Mouse (Mus musculus): ENCODE data around the gene Adamtsl4.
"Not testable (repeated sequence)": the region's sequence is repeated elsewhere in the genome, so short reads cannot be mapped to it uniquely, and the experiment has no call there.

Adamtsl4 gene

GRCm38 (mm10) chr3:95700233-95700681, 12.5 kb upstream of the Adamtsl4 start:
- peak; percentile 49 for DNase-seq (ENCODE audit: low spot score)

- DNase-seq (ENCODE audit: low spot score): no peak
Observed at GRCm38 (mm10) chr3:95698286-95698685, 10.6 kb upstream of the Adamtsl4 start.

GRCm38 (mm10) chr3:95696360-95696759, 8.6 kb upstream of the Adamtsl4 start:
- DNase-seq (ENCODE audit: low spot score): no peak

- DNase-seq (ENCODE audit: low spot score): no peak
Observed at GRCm38 (mm10) chr3:95695796-95696195, 8.1 kb upstream of the Adamtsl4 start.

GRCm38 (mm10) chr3:95694808-95695703, 7.3 kb upstream of the Adamtsl4 start:
- no peak for DNase-seq (ENCODE audit: low spot score)

- DNase-seq (ENCODE audit: low spot score): no peak
Observed at GRCm38 (mm10) chr3:95693821-95694807, 6.4 kb upstream of the Adamtsl4 start.

- no peak for DNase-seq (ENCODE audit: low spot score)
Observed at GRCm38 (mm10) chr3:95692677-95693076, 5.0 kb upstream of the Adamtsl4 start.

GRCm38 (mm10) chr3:95690552-95690951, 2.8 kb upstream of the Adamtsl4 start:
- DNase-seq (ENCODE audit: low spot score): not testable (repeated sequence)

GRCm38 (mm10) chr3:95689940-95690339, 2.2 kb upstream of the Adamtsl4 start:
- no peak for DNase-seq (ENCODE audit: low spot score)

- no peak for DNase-seq (ENCODE audit: low spot score)
Observed at GRCm38 (mm10) chr3:95689171-95689915, 1.6 kb upstream of the Adamtsl4 start.

- DNase-seq (ENCODE audit: low spot score): no peak
Observed at GRCm38 (mm10) chr3:95687168-95687523, 571 bp downstream of the Adamtsl4 start.

GRCm38 (mm10) chr3:95686492-95687167, 1.1 kb downstream of the Adamtsl4 start:
- no peak for DNase-seq (ENCODE audit: low spot score)

GRCm38 (mm10) chr3:95685701-95686100, 2.0 kb downstream of the Adamtsl4 start:
- DNase-seq (ENCODE audit: low spot score): no peak

GRCm38 (mm10) chr3:95685301-95685700, 2.4 kb downstream of the Adamtsl4 start:
- no peak for DNase-seq (ENCODE audit: low spot score)

GRCm38 (mm10) chr3:95684846-95685245, 2.9 kb downstream of the Adamtsl4 start:
- DNase-seq (ENCODE audit: low spot score): no peak

- DNase-seq (ENCODE audit: low spot score): no peak
Observed at GRCm38 (mm10) chr3:95682878-95683277, 4.8 kb downstream of the Adamtsl4 start.

- DNase-seq (ENCODE audit: low spot score): no peak
Observed at GRCm38 (mm10) chr3:95681365-95681764, 6.4 kb downstream of the Adamtsl4 start.

- no peak for DNase-seq (ENCODE audit: low spot score)
Observed at GRCm38 (mm10) chr3:95680673-95681072, 7.0 kb downstream of the Adamtsl4 start.

GRCm38 (mm10) chr3:95679551-95679950, 8.2 kb downstream of the Adamtsl4 start:
- no peak for DNase-seq (ENCODE audit: low spot score)

- DNase-seq (ENCODE audit: low spot score): peak; percentile 43
Observed at GRCm38 (mm10) chr3:95677420-95678090, 10.2 kb downstream of the Adamtsl4 start.

All from testis, postnatal 14 days (tissue).